Mouse (Mus musculus): ENCODE results near the gene Rubcnl. TPM values are rescaled to one million over a fixed set of nuclear protein-coding genes. Genes with fewer than 3 reads are reported as not detected.

Gene Rubcnl
- polyA plus RNA-seq, 1 experiment from 2014 or later = 0.13 TPM

DNA sequence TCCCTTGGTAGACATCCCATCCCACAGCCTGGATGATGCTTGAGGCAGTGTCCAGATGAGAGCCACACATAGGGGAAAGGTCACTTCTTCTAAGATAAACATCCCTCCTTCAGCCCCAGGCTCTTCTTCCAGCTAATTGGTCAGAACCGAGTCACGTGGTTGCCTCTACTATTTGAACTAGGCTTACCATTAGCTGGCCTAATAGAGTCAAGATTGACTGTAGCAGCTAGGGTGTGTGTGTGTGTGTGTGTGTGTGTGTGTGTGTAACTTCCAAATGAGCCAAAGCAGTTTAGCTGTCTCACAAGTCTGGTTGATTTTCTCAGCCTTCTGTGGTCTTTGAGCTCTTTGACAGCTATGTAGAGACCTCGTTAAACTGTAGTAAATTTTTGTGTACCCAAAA, 29.3 kb upstream of the Rubcnl start:
- Histone ChIP-seq H3K9me3 (ENCODE audit: control insufficient read depth, low read length) (no peaks in the 10 kb centered on the region), H3K4me1 (replicated peaks; ENCODE audit: control insufficient read depth, insufficient read depth, low read length) (no peaks in the 10 kb centered on the region), H3K27ac (ENCODE audit: low read length) (no peak overlapping the region), H3K4me3 (replicated peaks; ENCODE audit: low read length) (no peak overlapping the region), H3K36me3 (ENCODE audit: control insufficient read depth, insufficient read depth) (no peaks in the 10 kb centered on the region), H3K27me3 (replicated peaks; ENCODE audit: control insufficient read depth, insufficient read depth, low read length) (no peaks in the 10 kb centered on the region), H3K9ac (replicated peaks; ENCODE audit: low read depth, low read length) (no peak overlapping the region), H3K4me2 (ENCODE audit: low read length) (no peak overlapping the region)
- WGBS = 65% methylated on average over 3 of the region's 3 CpGs
- ATAC-seq = no peak

DNA sequence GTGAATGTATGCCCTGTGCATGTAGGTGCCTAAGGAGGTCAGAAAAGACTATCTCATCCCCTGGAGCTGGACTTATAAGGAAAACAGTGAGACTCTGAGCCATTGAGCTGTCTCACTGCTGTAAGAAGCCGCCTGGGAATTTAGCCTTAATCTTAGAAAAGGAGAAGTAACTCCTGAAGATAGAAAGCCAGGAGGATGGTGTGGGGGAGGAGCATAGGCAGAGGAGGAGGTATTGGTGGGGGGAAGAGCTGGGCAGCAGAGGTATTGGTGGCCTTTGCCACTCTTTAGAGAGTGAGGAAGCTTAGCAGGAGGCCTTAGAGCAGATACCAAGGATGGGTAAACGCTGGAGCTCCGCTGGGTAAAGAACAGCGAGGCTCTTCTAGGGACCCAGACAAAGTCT, 26.5 kb upstream of the Rubcnl start:
- H3K4me1 ChIP-seq (replicated peaks; ENCODE audit: control insufficient read depth, insufficient read depth, low read length) = no peaks in the 10 kb centered on the region
- no peak overlapping the region for H3K4me2 ChIP-seq (ENCODE audit: low read length)
- ATAC-seq = no peak
- no peak overlapping the region for H3K4me3 ChIP-seq (replicated peaks; ENCODE audit: low read length)
- no peaks in the 10 kb centered on the region for H3K27me3 ChIP-seq (replicated peaks; ENCODE audit: control insufficient read depth, insufficient read depth, low read length)
- no peaks in the 10 kb centered on the region for H3K36me3 ChIP-seq (ENCODE audit: control insufficient read depth, insufficient read depth)
- H3K27ac ChIP-seq (ENCODE audit: low read length) = no peak overlapping the region
- WGBS = 46% methylated on average over 4 of the region's 4 CpGs
- H3K9ac ChIP-seq (replicated peaks; ENCODE audit: low read depth, low read length) = no peak overlapping the region
- H3K9me3 ChIP-seq (ENCODE audit: control insufficient read depth, low read length) = no peaks in the 10 kb centered on the region

DNA sequence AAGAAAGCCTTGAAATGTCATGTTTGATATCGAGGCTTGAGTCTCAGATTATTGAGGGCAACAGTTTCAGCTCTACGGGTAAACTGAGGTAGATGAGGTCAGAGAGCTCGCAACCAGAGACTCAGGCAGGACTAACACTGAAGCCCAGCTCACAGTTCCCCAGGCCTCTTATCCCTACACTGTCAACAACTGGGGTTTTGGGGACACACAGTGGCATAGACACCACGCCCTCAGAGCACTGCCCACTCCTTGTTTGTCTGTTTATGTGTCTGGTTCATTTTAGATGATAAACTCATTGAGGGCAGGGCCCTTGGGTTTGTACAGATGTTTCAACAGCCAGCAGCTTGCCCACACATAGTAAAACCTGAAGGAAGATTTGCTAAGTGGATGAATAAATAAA, 25.9 kb upstream of the Rubcnl start:
- H3K9ac ChIP-seq (replicated peaks; ENCODE audit: low read depth, low read length) = no peak overlapping the region
- H3K27ac ChIP-seq (ENCODE audit: low read length) = no peak overlapping the region
- no peaks in the 10 kb centered on the region for H3K27me3 ChIP-seq (replicated peaks; ENCODE audit: control insufficient read depth, insufficient read depth, low read length)
- no peak for ATAC-seq
- H3K4me1 ChIP-seq (replicated peaks; ENCODE audit: control insufficient read depth, insufficient read depth, low read length) = no peaks in the 10 kb centered on the region
- no peaks in the 10 kb centered on the region for H3K9me3 ChIP-seq (ENCODE audit: control insufficient read depth, low read length)
- no peak overlapping the region for H3K4me3 ChIP-seq (replicated peaks; ENCODE audit: low read length)
- no peak overlapping the region for H3K4me2 ChIP-seq (ENCODE audit: low read length)
- WGBS = 87% methylated on average over 4 of the region's 4 CpGs
- no peaks in the 10 kb centered on the region for H3K36me3 ChIP-seq (ENCODE audit: control insufficient read depth, insufficient read depth)

DNA sequence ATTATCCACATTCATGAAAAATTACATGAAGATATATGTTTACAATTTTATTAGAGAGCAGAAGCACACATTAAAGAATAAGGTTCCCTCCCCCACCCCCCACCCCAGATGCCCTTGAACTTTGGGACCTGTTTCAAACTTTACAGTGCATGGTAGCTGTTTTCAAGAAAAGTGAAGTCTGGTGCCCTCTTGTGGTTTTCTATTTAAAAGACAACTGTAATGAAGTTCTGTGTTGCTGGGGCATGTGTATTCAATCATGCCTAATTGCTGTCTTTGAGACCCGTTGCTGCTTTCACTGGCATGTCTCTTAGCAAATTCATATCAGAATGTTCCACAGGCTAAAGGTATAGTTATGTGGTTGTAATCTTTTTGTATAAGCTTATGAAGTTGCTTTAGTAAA, 25.3 kb upstream of the Rubcnl start:
- no peaks in the 10 kb centered on the region for H3K27me3 ChIP-seq (replicated peaks; ENCODE audit: control insufficient read depth, insufficient read depth, low read length)
- H3K9ac ChIP-seq (replicated peaks; ENCODE audit: low read depth, low read length) = no peak overlapping the region
- ATAC-seq = peak; percentile 62
- H3K4me3 ChIP-seq (replicated peaks; ENCODE audit: low read length) = no peak overlapping the region
- no peak overlapping the region for H3K27ac ChIP-seq (ENCODE audit: low read length)
- no peak overlapping the region for H3K4me2 ChIP-seq (ENCODE audit: low read length)
- no peaks in the 10 kb centered on the region for H3K9me3 ChIP-seq (ENCODE audit: control insufficient read depth, low read length)
- WGBS = 0% methylated on average over 1 of the region's 1 CpGs
- H3K4me1 ChIP-seq (replicated peaks; ENCODE audit: control insufficient read depth, insufficient read depth, low read length) = no peaks in the 10 kb centered on the region
- no peaks in the 10 kb centered on the region for H3K36me3 ChIP-seq (ENCODE audit: control insufficient read depth, insufficient read depth)

DNA sequence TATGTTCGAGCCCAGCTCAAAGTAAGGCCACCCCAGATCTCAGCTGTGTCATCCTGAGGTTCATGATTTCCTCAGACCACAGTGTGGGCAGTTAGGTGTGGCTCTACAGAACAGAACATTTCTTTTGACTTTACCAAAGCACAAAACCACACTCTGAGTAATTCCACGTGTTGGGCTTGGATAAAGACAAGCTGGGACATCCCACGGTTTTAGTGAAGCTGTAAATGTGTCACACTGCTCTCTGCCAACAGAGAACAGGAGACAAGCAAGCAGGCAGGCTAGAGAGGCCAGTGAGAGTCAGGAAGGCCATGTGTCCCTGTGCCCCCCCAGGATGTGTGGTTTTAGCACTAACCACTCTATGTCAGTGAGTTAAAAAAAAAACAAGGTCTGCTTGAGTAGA, 19.3 kb upstream of the Rubcnl start:
- 72% methylated on average over 3 of the region's 3 CpGs for WGBS

DNA sequence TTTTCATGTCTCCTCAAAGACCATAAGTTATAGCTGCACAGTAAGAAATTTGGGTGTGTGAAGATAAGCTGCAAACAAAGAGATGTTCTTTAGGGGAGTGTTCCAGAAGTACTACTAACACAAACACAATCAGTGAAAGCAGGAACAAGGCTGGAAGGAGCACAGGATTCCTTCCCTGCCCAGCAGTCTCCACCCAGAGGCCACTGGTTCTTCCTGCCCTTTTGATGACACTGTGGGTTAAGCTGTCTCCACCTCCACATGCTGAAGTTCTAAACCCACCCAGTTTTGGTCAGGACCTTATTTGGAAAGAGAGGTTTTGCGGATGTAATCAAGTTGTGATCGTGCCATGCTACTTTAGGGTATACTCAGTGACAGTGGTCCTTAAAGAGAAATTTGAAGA, 18.8 kb upstream of the Rubcnl start:
- Histone ChIP-seq H3K4me3 (replicated peaks; ENCODE audit: low read length) (no peak overlapping the region), H3K27ac (ENCODE audit: low read length) (no peak overlapping the region), H3K4me1 (replicated peaks; ENCODE audit: control insufficient read depth, insufficient read depth, low read length) (no peaks in the 10 kb centered on the region), H3K27me3 (replicated peaks; ENCODE audit: control insufficient read depth, insufficient read depth, low read length) (no peaks in the 10 kb centered on the region), H3K36me3 (ENCODE audit: control insufficient read depth, insufficient read depth) (no peaks in the 10 kb centered on the region), H3K9me3 (ENCODE audit: control insufficient read depth, low read length) (no peaks in the 10 kb centered on the region), H3K4me2 (ENCODE audit: low read length) (no peak overlapping the region), H3K9ac (replicated peaks; ENCODE audit: low read depth, low read length) (no peak overlapping the region)
- no peak for ATAC-seq
- 95% methylated on average over 2 of the region's 2 CpGs for WGBS

More for the DNA sequence above, 19.3 kb upstream of the Rubcnl start:
- Histone ChIP-seq H3K4me2 (ENCODE audit: low read length) (no peak overlapping the region), H3K9me3 (ENCODE audit: control insufficient read depth, low read length) (no peaks in the 10 kb centered on the region), H3K36me3 (ENCODE audit: control insufficient read depth, insufficient read depth) (no peaks in the 10 kb centered on the region), H3K4me3 (replicated peaks; ENCODE audit: low read length) (no peak overlapping the region), H3K4me1 (replicated peaks; ENCODE audit: control insufficient read depth, insufficient read depth, low read length) (no peaks in the 10 kb centered on the region), H3K27ac (ENCODE audit: low read length) (no peak overlapping the region), H3K27me3 (replicated peaks; ENCODE audit: control insufficient read depth, insufficient read depth, low read length) (no peaks in the 10 kb centered on the region), H3K9ac (replicated peaks; ENCODE audit: low read depth, low read length) (no peak overlapping the region)
- no peak for ATAC-seq

DNA sequence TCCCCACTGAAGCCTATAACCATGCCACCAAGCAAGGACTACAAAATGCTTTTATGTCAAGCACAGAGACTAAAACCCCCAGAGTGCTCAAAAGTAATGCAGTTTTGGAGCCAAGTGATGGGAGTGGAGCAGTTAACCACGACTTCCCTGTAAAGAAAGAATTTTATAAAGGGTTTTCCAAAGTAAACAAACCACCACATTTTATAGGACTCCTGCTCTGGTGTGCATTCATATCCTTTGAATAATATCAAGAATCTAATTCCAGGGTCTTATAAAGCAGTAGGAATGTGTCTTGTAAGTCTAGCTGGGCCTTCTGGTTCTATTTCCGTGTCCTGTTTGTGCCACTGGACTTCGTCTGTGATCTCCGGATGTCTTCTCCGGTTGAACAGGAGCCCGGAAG, 14.5 kb upstream of the Rubcnl start:
- no peak overlapping the region for H3K27ac ChIP-seq (ENCODE audit: low read length)
- H3K4me3 ChIP-seq (replicated peaks; ENCODE audit: low read length) = no peak overlapping the region
- WGBS = 92% methylated on average over 6 of the region's 6 CpGs
- no peak overlapping the region for H3K4me2 ChIP-seq (ENCODE audit: low read length)
- no peaks in the 10 kb centered on the region for H3K36me3 ChIP-seq (ENCODE audit: control insufficient read depth, insufficient read depth)
- ATAC-seq = no peak
- H3K9ac ChIP-seq (replicated peaks; ENCODE audit: low read depth, low read length) = no peak overlapping the region
- H3K9me3 ChIP-seq (ENCODE audit: control insufficient read depth, low read length) = no peaks in the 10 kb centered on the region
- H3K27me3 ChIP-seq (replicated peaks; ENCODE audit: control insufficient read depth, insufficient read depth, low read length) = no peaks in the 10 kb centered on the region
- no peaks in the 10 kb centered on the region for H3K4me1 ChIP-seq (replicated peaks; ENCODE audit: control insufficient read depth, insufficient read depth, low read length)

DNA sequence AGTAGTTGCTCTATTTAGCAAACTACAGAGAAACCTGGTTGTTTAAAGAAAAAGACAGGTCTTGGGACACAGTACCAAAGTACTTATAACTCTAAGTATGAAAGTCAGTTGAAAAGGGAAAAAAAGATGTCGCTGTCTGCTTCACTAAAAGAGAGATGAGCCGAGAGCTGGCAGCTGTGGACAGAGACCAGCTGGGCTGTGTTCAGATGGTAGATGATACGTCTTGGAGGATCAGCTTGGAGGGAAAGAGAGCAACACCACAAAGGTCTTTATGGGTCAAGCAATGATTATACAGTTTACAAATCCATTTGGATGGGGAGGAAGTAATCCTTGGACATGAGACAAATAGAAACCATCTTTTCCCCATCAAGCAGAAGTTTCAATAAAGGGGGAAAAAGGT, 12.5 kb upstream of the Rubcnl start:
- H3K9ac ChIP-seq (replicated peaks; ENCODE audit: low read depth, low read length) = no peak overlapping the region
- no peak overlapping the region for H3K4me3 ChIP-seq (replicated peaks; ENCODE audit: low read length)
- H3K27me3 ChIP-seq (replicated peaks; ENCODE audit: control insufficient read depth, insufficient read depth, low read length) = no peaks in the 10 kb centered on the region
- H3K4me1 ChIP-seq (replicated peaks; ENCODE audit: control insufficient read depth, insufficient read depth, low read length) = no peaks in the 10 kb centered on the region
- H3K4me2 ChIP-seq (ENCODE audit: low read length) = no peak overlapping the region
- whole genome bisulfite sequencing = 84% methylated on average over 3 of the region's 3 CpGs
- H3K27ac ChIP-seq (ENCODE audit: low read length) = no peak overlapping the region
- no peaks in the 10 kb centered on the region for H3K9me3 ChIP-seq (ENCODE audit: control insufficient read depth, low read length)
- H3K36me3 ChIP-seq (ENCODE audit: control insufficient read depth, insufficient read depth) = no peaks in the 10 kb centered on the region
- ATAC-seq = no peak

DNA sequence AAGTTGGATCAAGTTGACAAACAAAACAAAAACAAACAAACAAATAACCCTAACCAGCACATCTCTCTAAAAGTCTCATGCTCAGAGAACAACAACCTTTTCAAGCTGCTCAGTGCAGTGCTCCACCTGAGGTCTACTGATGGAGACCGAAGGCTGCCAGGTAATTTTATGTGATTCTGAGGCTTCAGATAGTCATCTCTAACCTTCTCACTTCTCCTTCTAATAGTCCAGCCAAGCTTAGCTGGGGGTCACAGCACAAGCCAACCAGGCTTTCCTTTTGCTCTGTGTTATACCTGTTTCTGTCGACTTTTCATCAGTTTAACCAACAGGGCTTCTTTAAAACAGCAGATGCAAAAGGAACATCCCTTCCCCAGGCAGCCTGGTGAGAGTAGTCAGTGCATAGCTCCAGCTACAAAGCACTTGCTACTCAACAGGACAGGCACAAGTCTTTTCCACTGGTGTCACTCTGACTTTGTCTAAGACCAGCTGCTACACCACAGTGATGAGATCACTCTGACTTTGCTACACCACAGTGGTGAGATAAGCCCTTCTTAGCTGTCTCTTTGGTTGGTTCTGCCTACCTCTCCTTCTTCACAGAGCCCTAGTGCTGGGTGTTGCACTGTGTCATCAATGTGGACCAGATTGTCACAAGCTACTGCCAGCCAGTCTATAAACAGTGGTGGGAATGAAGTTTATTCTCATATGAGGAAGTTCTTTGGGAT, 10.2 kb upstream of the Rubcnl start:
- Histone ChIP-seq H3K27ac (ENCODE audit: low read length) (no peak overlapping the region), H3K27me3 (replicated peaks; ENCODE audit: control insufficient read depth, insufficient read depth, low read length) (no peaks in the 10 kb centered on the region), H3K36me3 (ENCODE audit: control insufficient read depth, insufficient read depth) (no peaks in the 10 kb centered on the region), H3K4me1 (replicated peaks; ENCODE audit: control insufficient read depth, insufficient read depth, low read length) (no peaks in the 10 kb centered on the region), H3K4me2 (ENCODE audit: low read length) (no peak overlapping the region), H3K9ac (replicated peaks; ENCODE audit: low read depth, low read length) (no peak overlapping the region), H3K9me3 (ENCODE audit: control insufficient read depth, low read length) (no peaks in the 10 kb centered on the region), H3K4me3 (replicated peaks; ENCODE audit: low read length) (no peak overlapping the region)
- no peak for ATAC-seq
- 89% methylated on average over 2 of the region's 2 CpGs for WGBS

DNA sequence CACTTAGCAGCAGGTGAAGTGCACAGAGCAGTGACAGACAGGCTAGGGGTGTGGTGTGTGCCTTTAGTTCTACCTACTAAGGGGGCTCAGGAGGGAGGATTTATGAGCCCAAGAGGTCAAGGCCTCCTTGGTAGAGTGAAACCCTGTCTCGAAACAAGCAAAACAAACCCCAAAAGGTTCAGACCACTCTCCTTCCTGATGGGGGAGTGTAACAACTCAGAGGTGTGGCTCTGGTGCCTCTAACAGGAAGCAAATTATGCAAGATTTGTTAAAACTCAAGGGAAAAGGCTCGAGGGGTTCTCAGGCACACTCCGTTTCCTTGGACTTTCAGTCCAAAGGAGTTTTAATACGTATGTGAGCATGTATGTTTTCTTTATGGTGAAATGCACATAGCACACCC, 5.5 kb upstream of the Rubcnl start:
- Histone ChIP-seq H3K9ac (replicated peaks; ENCODE audit: low read depth, low read length) (no peak overlapping the region), H3K36me3 (ENCODE audit: control insufficient read depth, insufficient read depth) (no peaks in the 10 kb centered on the region), H3K27me3 (replicated peaks; ENCODE audit: control insufficient read depth, insufficient read depth, low read length) (no peaks in the 10 kb centered on the region), H3K27ac (ENCODE audit: low read length) (no peak overlapping the region), H3K4me3 (replicated peaks; ENCODE audit: low read length) (no peak overlapping the region), H3K9me3 (ENCODE audit: control insufficient read depth, low read length) (no peaks in the 10 kb centered on the region), H3K4me1 (replicated peaks; ENCODE audit: control insufficient read depth, insufficient read depth, low read length) (no peaks in the 10 kb centered on the region), H3K4me2 (ENCODE audit: low read length) (no peak overlapping the region)
- 77% methylated on average over 4 of the region's 4 CpGs for WGBS
- ATAC-seq = no peak
